Mouse (Mus musculus) testis, adult 2 months (tissue): Measurements from ENCODE around the gene Nlrp4a. TPM values are rescaled to one million over a fixed set of nuclear protein-coding genes. Genes with fewer than 3 reads are reported as not detected.
"Not testable (repeated sequence)": the region's sequence is repeated elsewhere in the genome, so short reads cannot be mapped to it uniquely, and the experiment has no call there.

Source experiments
- H3K27ac ChIP-seq: fragments of 200-500 bp; 2 replicates; pipeline ENCODE4 v1.5.1; 2012; ENCODE audit warnings: low read depth, low read length; ENCODE audit not compliant: control insufficient read depth, insufficient read depth
- H3K27me3 ChIP-seq: fragments of 200-500 bp; 2 replicates; pipeline ENCODE4 v1.6.1; 2012; ENCODE audit warnings: mild to moderate bottlenecking, low read length, moderate library complexity; ENCODE audit not compliant: control insufficient read depth, insufficient read depth
- H3K36me3 ChIP-seq: fragments of 200-500 bp; 2 replicates; pipeline ENCODE4 v1.6.1; 2012; ENCODE audit warnings: mild to moderate bottlenecking, low read length; ENCODE audit not compliant: control insufficient read depth, insufficient read depth
- H3K4me1 ChIP-seq: fragments of 200-500 bp; 2 replicates; pipeline ENCODE4 v1.6.1; 2012; ENCODE audit warnings: low read length; ENCODE audit not compliant: control insufficient read depth, insufficient read depth
- H3K4me3 ChIP-seq: fragments of 200-500 bp; 2 replicates; pipeline ENCODE4 v1.5.1; 2012; ENCODE audit warnings: low read depth, mild to moderate bottlenecking, low read length, moderate library complexity, mixed read lengths; ENCODE audit not compliant: control insufficient read depth
- CTCF ChIP-seq: fragments of 200-500 bp; IDR thresholded peaks from 2 replicates; pipeline ENCODE4 v1.5.1; 2012; ENCODE audit warnings: low read depth, mild to moderate bottlenecking, inconsistent platforms, low read length, moderate library complexity; ENCODE audit not compliant: control insufficient read depth, insufficient read depth, insufficient replicate concordance
- POLR2A ChIP-seq: fragments of 200-500 bp; IDR thresholded peaks from 2 replicates; pipeline ENCODE4 v1.6.1; 2012; ENCODE audit warnings: low read depth, mild to moderate bottlenecking, inconsistent platforms, low read length, moderate library complexity; ENCODE audit not compliant: control insufficient read depth
- polyA plus RNA-seq: library from polyadenylated mRNA; depleted of rRNA; stranded (reverse); fragments of >200 nt; gene quantifications from 2 replicates; pipeline ENCODE4 v1.2.3, GENCODE M21; 2012; rRNA removed

Gene Nlrp4a
- polyA plus RNA-seq, result 0.02 TPM in 1 of 2 replicates, not detected in the other

DNA sequence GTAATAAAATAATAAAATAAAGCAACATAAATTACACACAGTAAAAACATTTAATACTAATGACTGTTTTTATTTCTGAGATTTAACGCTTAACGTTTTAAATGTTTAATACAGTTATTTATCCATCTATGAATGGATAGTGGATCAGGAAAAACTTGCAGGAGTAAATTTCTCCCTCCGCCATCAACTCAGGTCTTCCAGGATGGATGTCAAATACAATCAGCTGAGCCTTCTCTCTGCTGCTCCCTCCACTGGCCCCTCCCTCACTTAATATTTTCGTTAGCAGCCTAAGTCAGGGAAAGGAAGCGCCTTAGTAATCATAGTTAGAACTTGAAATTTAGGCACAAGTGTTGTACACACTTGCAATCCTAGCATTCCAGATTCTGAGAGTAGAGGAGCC is at the start of gene Nlrp4a:
TSS of gene Nlrp4a (plus strand) at position 301 of the 400 bp plus-strand sequence.
- no peaks in the 10 kb centered on the region for H3K27me3 ChIP-seq
- H3K4me1 ChIP-seq, result no peaks in the 10 kb centered on the region
- no peaks in the 10 kb centered on the region for H3K36me3 ChIP-seq
- no peak within 1 kb of the TSS for H3K4me3 ChIP-seq
- no peak within 1 kb of the TSS for H3K27ac ChIP-seq
- no peak for TF ChIP-seq POLR2A
- no peak for TF ChIP-seq CTCF

DNA sequence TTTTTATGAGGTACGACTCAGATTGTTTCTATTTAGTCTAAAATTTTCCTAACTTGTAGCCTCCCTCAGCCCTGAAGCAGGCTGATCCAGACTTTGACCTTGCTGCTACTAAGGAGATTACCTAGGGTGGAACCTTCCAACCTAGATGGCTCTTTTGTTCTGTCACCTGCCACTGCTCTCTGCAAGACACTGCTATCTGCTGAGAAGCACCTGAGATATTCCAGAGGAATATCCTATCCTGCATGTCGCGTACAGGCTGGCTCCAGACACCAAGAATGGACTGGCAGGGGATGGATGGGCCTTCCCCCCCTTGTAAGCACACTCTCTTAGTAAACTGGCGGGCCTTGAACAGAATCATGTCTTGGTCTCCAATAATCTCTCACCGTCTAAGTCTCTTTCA is 48.2 kb upstream of the Nlrp4a start:
- not testable (repeated sequence) for H3K4me1 ChIP-seq, H3K36me3 ChIP-seq, H3K4me3 ChIP-seq, H3K27ac ChIP-seq, H3K27me3 ChIP-seq

DNA sequence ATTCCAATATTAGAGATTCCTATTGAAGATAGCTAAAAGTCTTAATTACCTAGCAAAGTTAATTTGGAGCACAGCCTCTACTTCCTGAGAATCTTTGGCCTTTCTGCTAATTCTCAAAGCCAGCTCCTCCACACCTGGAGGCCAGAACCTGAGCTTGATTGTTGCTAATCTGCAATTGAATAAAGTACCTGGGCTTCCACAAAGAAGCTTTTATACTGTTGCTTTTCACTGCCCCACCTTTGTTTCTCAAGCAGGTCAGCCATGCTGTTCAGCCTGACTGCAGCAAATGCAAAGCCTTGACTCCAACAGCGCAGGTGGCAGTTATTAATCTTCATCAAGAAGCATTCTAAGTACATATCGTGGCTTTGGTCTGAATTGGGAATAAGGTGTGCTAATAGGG is 43.8 kb upstream of the Nlrp4a start:
- H3K27ac ChIP-seq, H3K4me3 ChIP-seq, H3K4me1 ChIP-seq, H3K36me3 ChIP-seq, H3K27me3 ChIP-seq: not testable (repeated sequence)

DNA sequence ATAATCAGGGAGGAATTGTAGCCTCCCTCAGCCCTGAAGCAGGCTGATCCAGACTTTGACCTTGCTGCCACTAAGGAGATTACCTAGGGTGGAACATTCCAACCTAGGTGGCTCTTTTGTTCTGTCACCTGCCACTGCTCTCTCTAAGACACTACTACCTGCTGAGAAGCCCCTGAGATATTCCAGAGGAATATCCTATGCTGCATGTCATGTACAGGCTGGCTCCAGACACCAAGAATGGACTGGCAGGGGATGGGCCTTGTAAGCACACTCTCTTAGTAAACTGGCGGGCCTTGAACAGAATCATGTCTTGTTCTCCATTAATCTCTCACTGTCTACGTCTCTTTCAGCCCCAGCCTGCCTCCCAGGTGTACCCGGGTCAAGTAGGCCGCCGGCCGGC is 43.1 kb upstream of the Nlrp4a start:
- not testable (repeated sequence) for H3K27ac ChIP-seq, H3K27me3 ChIP-seq, H3K4me3 ChIP-seq, H3K4me1 ChIP-seq, H3K36me3 ChIP-seq

DNA sequence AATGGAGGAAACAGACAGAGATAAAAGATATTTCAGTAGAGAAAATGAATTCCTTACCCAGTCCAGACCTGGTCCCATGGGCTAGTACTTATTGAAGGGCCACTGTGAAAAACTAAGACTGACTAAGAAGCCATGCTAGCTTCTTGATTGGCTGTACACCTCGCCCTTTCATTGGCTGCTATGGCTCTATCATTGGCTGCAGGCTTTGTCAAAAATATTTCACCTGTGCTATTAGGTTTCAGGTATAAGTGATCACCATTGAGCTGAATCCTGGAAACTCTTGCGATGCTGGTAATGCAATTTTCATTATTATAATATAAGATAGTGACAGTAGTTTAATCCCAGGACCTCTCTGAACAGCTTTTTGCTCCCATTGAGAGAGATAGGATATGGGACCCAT is 31.3 kb upstream of the Nlrp4a start, which contains the start of gene Nlrp9c:
TSS of gene Nlrp9c (minus strand) at position 101 of the 400 bp plus-strand sequence.
- H3K27ac ChIP-seq, H3K36me3 ChIP-seq, H3K4me1 ChIP-seq, H3K4me3 ChIP-seq, H3K27me3 ChIP-seq: not testable (repeated sequence)

DNA sequence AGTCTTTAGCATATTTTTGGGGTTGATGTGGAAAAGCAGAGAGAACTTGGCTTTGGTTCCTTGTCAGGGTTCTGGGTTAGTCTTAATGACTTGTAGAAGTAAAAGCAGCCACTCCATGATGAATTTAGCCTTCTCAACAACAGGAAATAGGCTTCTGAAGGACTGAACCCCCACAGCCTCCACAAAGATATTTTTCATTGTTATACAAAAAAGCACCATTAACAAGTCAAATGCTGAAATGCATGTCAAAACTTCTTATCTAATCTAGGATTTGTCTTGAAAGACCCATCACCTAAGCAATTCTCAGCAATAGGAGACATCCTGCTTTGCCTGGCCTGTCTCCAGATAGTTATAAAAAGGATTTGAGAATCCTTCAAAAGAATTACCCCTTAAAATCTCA is 41.8 kb downstream of the Nlrp4a start:
- H3K4me3 ChIP-seq, result no peak overlapping the region
- H3K36me3 ChIP-seq, result no peaks in the 10 kb centered on the region
- no peaks in the 10 kb centered on the region for H3K4me1 ChIP-seq
- no peak overlapping the region for H3K27ac ChIP-seq
- TF ChIP-seq POLR2A (no peak), CTCF (no peak)
- no peaks in the 10 kb centered on the region for H3K27me3 ChIP-seq

DNA sequence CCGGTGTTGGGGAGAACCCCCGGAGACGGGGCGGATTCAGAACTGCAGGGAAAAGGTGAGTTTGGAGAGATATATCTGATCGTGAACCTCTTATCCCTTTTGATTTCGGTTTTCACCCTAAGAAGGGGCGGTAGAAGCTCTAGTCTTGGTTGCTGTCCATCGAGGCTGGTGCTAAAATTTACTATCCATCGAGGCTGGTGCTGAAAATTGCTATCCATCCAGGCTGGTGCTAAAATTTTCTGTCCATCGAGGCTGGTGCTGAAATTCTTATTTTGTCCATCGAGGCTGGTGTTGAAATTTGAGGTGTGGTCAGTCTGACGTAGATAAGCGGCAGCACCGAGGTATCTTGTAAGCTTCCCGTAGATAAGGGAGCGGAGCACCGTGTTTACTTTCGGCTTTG is 54.6 kb downstream of the Nlrp4a start:
- not testable (repeated sequence) for H3K36me3 ChIP-seq, H3K4me1 ChIP-seq, H3K4me3 ChIP-seq, H3K27me3 ChIP-seq, H3K27ac ChIP-seq

Other genes with a start within 250 kb of the Nlrp4a start
- gene Vmn1r184, start 174.8 kb upstream of the Nlrp4a start, polyA plus RNA-seq, result not detected in 2 replicates
- gene Cyp2a4, start 127.9 kb upstream of the Nlrp4a start, polyA plus RNA-seq, result not detected in 2 replicates
- gene Nlrp9c, start 31.4 kb upstream of the Nlrp4a start, polyA plus RNA-seq, result not detected in 2 replicates
- gene Nlrp9a, start 99.9 kb downstream of the Nlrp4a start, polyA plus RNA-seq, result not detected in 2 replicates
- 0.04 and 0.09 TPM in 2 replicates for gene Vmn1r185, start 183.4 kb downstream of the Nlrp4a start, polyA plus RNA-seq